8 mouse cellular contexts compared by ENCODE assay signal in the genomic region with DNA sequence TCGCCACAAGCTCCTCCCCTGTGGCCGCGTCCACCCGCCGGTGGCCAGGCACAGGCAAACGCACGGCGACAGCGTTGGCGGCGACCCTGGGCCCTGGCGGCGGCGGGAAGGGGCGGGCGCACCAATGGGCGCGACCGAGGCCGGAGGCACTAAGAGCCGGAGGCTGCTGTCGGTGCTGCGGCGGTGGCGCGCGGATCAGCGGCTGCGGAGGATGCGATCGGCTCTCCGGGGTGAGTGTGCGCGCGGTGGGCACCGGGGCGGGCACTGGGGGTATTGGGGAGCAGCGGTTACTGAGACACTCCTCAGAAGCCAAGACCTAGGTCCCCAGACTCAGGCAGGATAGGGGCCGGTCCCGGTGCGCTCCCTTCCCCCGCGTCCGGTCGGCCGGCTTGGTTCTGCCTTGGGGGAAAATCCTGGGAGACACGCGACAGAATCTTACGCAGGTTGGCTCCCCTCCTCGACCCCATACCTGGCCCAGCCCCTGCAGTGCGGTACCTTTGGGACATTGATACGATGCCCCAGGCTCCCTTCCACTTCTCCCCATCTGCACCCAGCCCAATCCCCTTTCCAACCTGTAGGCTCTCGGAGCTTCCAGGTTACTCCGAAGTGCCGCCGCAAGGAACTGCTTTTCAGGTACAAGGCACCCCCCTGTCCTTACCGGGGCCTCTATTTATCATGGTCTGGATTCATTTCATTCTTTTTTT. TPM values are rescaled to one million over a fixed set of nuclear protein-coding genes. Genes with fewer than 3 reads are reported as not detected.
DNase-seq lines count a peak whose midpoint lies in the region; ATAC-seq and TF ChIP-seq lines count a peak whose summit lies in the region.

A gene (plus strand): TSS at position 115 of the 704 bp plus-strand sequence.

- H3K4me3 ChIP-seq in forebrain, embryonic 11.5 days (ENCODE audit: low read depth, low read length), result peak within 1 kb of the TSS; percentile 51
- peak within 1 kb of the TSS; percentile 70 for H3K4me3 ChIP-seq in hindbrain, postnatal 0 days (ENCODE audit: low read length)
- H3K4me3 ChIP-seq in limb, embryonic 15.5 days, result peak within 1 kb of the TSS; percentile 54
- H3K4me3 ChIP-seq in neural tube, embryonic 12.5 days, result peak within 1 kb of the TSS; percentile 63

- peaks cover 4% of the 10 kb centered on the region; the same call in 1 of the 2 replicates for H3K4me1 ChIP-seq in forebrain, embryonic 11.5 days (replicated peaks; ENCODE audit: control insufficient read depth, insufficient read depth, low read length)
- H3K4me1 ChIP-seq in hindbrain, postnatal 0 days (ENCODE audit: insufficient read depth, low read length), result no peaks in the 10 kb centered on the region
- peaks cover 16% of the 10 kb centered on the region for H3K4me1 ChIP-seq in limb, embryonic 15.5 days
- H3K4me1 ChIP-seq in neural tube, embryonic 12.5 days, result peaks cover 18% of the 10 kb centered on the region

- no peak within 1 kb of the TSS for H3K27ac ChIP-seq in forebrain, embryonic 11.5 days (ENCODE audit: low read depth, low read length)
- H3K27ac ChIP-seq in hindbrain, postnatal 0 days, result peak within 1 kb of the TSS; percentile 71
- no peak within 1 kb of the TSS for H3K27ac ChIP-seq in limb, embryonic 15.5 days
- no peak within 1 kb of the TSS for H3K27ac ChIP-seq in neural tube, embryonic 12.5 days

- peaks cover 29% of the 10 kb centered on the region for H3K27me3 ChIP-seq in forebrain, embryonic 11.5 days (ENCODE audit: control insufficient read depth, insufficient read depth, low read length)
- no peaks in the 10 kb centered on the region for H3K27me3 ChIP-seq in hindbrain, postnatal 0 days (ENCODE audit: insufficient read depth, low read length)
- peaks cover 35% of the 10 kb centered on the region for H3K27me3 ChIP-seq in limb, embryonic 15.5 days
- peaks cover 21% of the 10 kb centered on the region for H3K27me3 ChIP-seq in neural tube, embryonic 12.5 days (replicated peaks)

- H3K9me3 ChIP-seq in forebrain, embryonic 11.5 days (ENCODE audit: control insufficient read depth, low read length), result no peaks in the 10 kb centered on the region
- H3K9me3 ChIP-seq in hindbrain, postnatal 0 days (ENCODE audit: low read length), result no peaks in the 10 kb centered on the region
- H3K9me3 ChIP-seq in limb, embryonic 15.5 days, result no peaks in the 10 kb centered on the region
- H3K9me3 ChIP-seq in neural tube, embryonic 12.5 days, result no peaks in the 10 kb centered on the region

- peak within 1 kb of the TSS; percentile 41 for H3K9ac ChIP-seq in forebrain, embryonic 11.5 days (ENCODE audit: low read length)
- peak within 1 kb of the TSS; percentile 67 for H3K9ac ChIP-seq in hindbrain, postnatal 0 days (replicated peaks; ENCODE audit: low read length)
- H3K9ac ChIP-seq in limb, embryonic 15.5 days, result peak within 1 kb of the TSS; percentile 35
- peak within 1 kb of the TSS; percentile 60 for H3K9ac ChIP-seq in neural tube, embryonic 12.5 days

- peak; percentile 76 for ATAC-seq in forebrain, embryonic 11.5 days (replicated peaks; ENCODE audit: low FRiP score)
- peak; percentile 73 for ATAC-seq in hindbrain, postnatal 0 days
- 0 out of 2 replicates have a peak, but pooled peaks have one; percentile 19 for ATAC-seq in limb, embryonic 15.5 days (ENCODE audit: insufficient number of reproducible peaks, low FRiP score, low TSS enrichment, low read depth)
- peak; percentile 67 for ATAC-seq in neural tube, embryonic 12.5 days (ENCODE audit: low FRiP score, low read depth)

- TF ChIP-seq CTCF in hindbrain, postnatal 0 days (IDR thresholded peaks at IDR 0.05; ENCODE audit: low read depth), result no peak

- DNase-seq in left cerebral cortex, adult 18-20 months (ENCODE audit: low spot score in 2 of 2), result peak in 1 of 2 experiments; percentile 36
- no peak for DNase-seq in left cerebral cortex, adult 9 months (ENCODE audit: low spot score in 2 of 2)
- peak; percentile 49 for DNase-seq in adrenal gland, postnatal 14 days
- peak; percentile 74 for DNase-seq in forebrain, embryonic 11.5 days (ENCODE audit: low spot score)
- peak; percentile 60 for DNase-seq in hindbrain, postnatal 0 days (ENCODE audit: low spot score)
- no peak for DNase-seq in natural killer cell, adult 2 months (ENCODE audit: low spot score in 2 of 2)

- WGBS in forebrain, embryonic 11.5 days, result under 1% methylated on average over 55 of the region's 57 CpGs
- WGBS in hindbrain, postnatal 0 days, result 2% methylated on average over 57 of the region's 57 CpGs
- under 1% methylated on average over 49 of the region's 57 CpGs for WGBS in limb, embryonic 15.5 days
- under 1% methylated on average over 56 of the region's 57 CpGs for WGBS in neural tube, embryonic 12.5 days

- H3K4me2 ChIP-seq in forebrain, embryonic 11.5 days (ENCODE audit: low read depth, low read length, severe bottlenecking), result peak within 1 kb of the TSS; percentile 94
- peak within 1 kb of the TSS; percentile 95 for H3K4me2 ChIP-seq in hindbrain, postnatal 0 days (ENCODE audit: low read depth, low read length)
- H3K4me2 ChIP-seq in limb, embryonic 15.5 days, result peak within 1 kb of the TSS; percentile 99
- H3K4me2 ChIP-seq in neural tube, embryonic 12.5 days (replicated peaks), result peak within 1 kb of the TSS; percentile 98

- H3K36me3 ChIP-seq in forebrain, embryonic 11.5 days (ENCODE audit: control insufficient read depth, insufficient read depth, low read length), result no peaks in the 10 kb centered on the region
- H3K36me3 ChIP-seq in hindbrain, postnatal 0 days (ENCODE audit: insufficient read depth, low read length), result no peaks in the 10 kb centered on the region
- no peaks in the 10 kb centered on the region for H3K36me3 ChIP-seq in limb, embryonic 15.5 days
- no peaks in the 10 kb centered on the region for H3K36me3 ChIP-seq in neural tube, embryonic 12.5 days

RNA-seq across cellular contexts. Expression of the gene that starts here (rescaled TPM):
- 100 to 1,000 TPM; 306 to 307 TPM for total RNA-seq in left cerebral cortex, adult 18-20 months (2021)
- 3.9 and 8.3 TPM in 2 replicates for total RNA-seq in adrenal gland, postnatal 14 days (2021)
- 3.0 and 4.0 TPM in 2 replicates for polyA plus RNA-seq in forebrain, embryonic 11.5 days (2014; fragmentation: Nextera tagmentation; extraction: Ambion mirVana)
- total RNA-seq in hindbrain, postnatal 0 days (2014; rRNA removed), result 205 and 216 TPM in 2 replicates
- 56.5 and 60.9 TPM in 2 replicates for polyA plus RNA-seq in hindbrain, postnatal 0 days (2015; fragmentation: Nextera tagmentation; extraction: Ambion mirVana)
- polyA plus RNA-seq in limb, embryonic 15.5 days (2015; fragmentation: Nextera tagmentation; extraction: Ambion mirVana), result 0.45 and 1.3 TPM in 2 replicates
- polyA plus RNA-seq in neural tube, embryonic 12.5 days (2016; fragmentation: Nextera tagmentation; extraction: Ambion mirVana), result 17.8 and 22.6 TPM in 2 replicates

Comparison
In these comparisons a context has a peak if more than half of its experiments do, and no peak if none do; other contexts are left out.
1. RNA of the gene that starts here (total RNA-seq): 306 to 307 TPM in left cerebral cortex, adult 18-20 months and 205 to 216 TPM in hindbrain, postnatal 0 days; 3.9 to 8.3 TPM in adrenal gland, postnatal 14 days; every median in the first group is over 10 times any median in the second.
2. DNase-seq: peak in adrenal gland, postnatal 14 days (single experiment), forebrain, embryonic 11.5 days (single experiment) and hindbrain, postnatal 0 days (single experiment); none in left cerebral cortex, adult 9 months (0 of 2) and natural killer cell, adult 2 months (0 of 2).
3. ATAC-seq: peak in every context shown above with its lines; median percentile 76 in forebrain, embryonic 11.5 days; 73 in hindbrain, postnatal 0 days; 67 in neural tube, embryonic 12.5 days; 19 in limb, embryonic 15.5 days.
4. Peak in every context shown above with its lines, with median percentiles within 50 percentile points of each other: H3K4me2 ChIP-seq, H3K4me3 ChIP-seq and H3K9ac ChIP-seq.